Mouse (Mus musculus) G1E (cell line): ENCODE measurements around the gene Megf9. TPM values are rescaled to one million over a fixed set of nuclear protein-coding genes. Genes with fewer than 3 reads are reported as not detected.

Experiments
- ATAC-seq: 2 replicates; pipeline ENCODE4 v1.8.0; 2016; ENCODE audit warnings: mild to moderate bottlenecking; ENCODE audit not compliant: insufficient number of reproducible peaks, poor library complexity, low FRiP score, severe bottlenecking; ENCODE audit errors: extremely low read depth
- DNase-seq: peaks from one replicate; pipeline ENCODE4 v3.0.0; 2012; ENCODE audit warnings: low spot score
- H3K27me3 ChIP-seq: 2 replicates; pipeline ENCODE4 v1.6.1; 2012; ENCODE audit warnings: mild to moderate bottlenecking, low read length, inconsistent platforms; ENCODE audit not compliant: insufficient read depth
- H3K36me3 ChIP-seq: replicated peaks from 2 replicates; pipeline ENCODE3; 2012; ENCODE audit warnings: mild to moderate bottlenecking, inconsistent platforms
- H3K4me1 ChIP-seq: 2 replicates; pipeline ENCODE4 v1.6.1; 2012; ENCODE audit warnings: low read depth, low read length, inconsistent platforms, mixed read lengths; ENCODE audit not compliant: insufficient read depth
- H3K4me3 ChIP-seq: 2 replicates; pipeline ENCODE4 v1.5.1; 2012; ENCODE audit warnings: low read depth, mild to moderate bottlenecking, inconsistent platforms, low read length, moderate library complexity, mixed read lengths
- H3K9me3 ChIP-seq: replicated peaks from 2 replicates; pipeline ENCODE4 v1.6.1; 2012; ENCODE audit warnings: inconsistent platforms
- CTCF ChIP-seq: IDR thresholded peaks from 2 replicates; pipeline ENCODE4 v1.5.1; 2012; ENCODE audit warnings: low read depth, low read length, inconsistent platforms, mixed read lengths
- GATA1 ChIP-seq: IDR thresholded peaks from 2 replicates; pipeline ENCODE4 v1.6.1; 2012; ENCODE audit warnings: borderline replicate concordance, low read length, inconsistent platforms, mixed read lengths
- GATA2 ChIP-seq: IDR thresholded peaks from 2 replicates; pipeline ENCODE4 v1.6.1; 2012; ENCODE audit warnings: low read depth, low read length, inconsistent platforms, borderline replicate concordance
- POLR2AphosphoS5 ChIP-seq: IDR thresholded peaks from 2 replicates; pipeline ENCODE4 v1.6.1; 2012; ENCODE audit warnings: low read depth, low read length, inconsistent platforms; ENCODE audit not compliant: insufficient replicate concordance
- TAL1 ChIP-seq: conservative IDR thresholded peaks from 2 replicates; pipeline ENCODE4 v1.6.1; 2012; ENCODE audit warnings: low read depth, low read length, inconsistent platforms, mixed read lengths
- polyA plus RNA-seq: library from polyadenylated mRNA; stranded (reverse); fragments of >175 nt; gene quantifications from 2 replicates; pipeline ENCODE4 v1.2.3, GENCODE M21; 2012
- total RNA-seq, 2 experiments: library from RNA; stranded (forward) in 1 of 2; stranded (reverse) in 1 of 2; fragments of 200-1000 nt in 1 of 2; fragments of >200 nt in 1 of 2; fragmentation: Nextera tagmentation in 1 of 2; gene quantifications; 2 replicates each; pipeline ENCODE4 v1.2.3; 2014 to 2017

The Megf9 gene
- total and polyA plus RNA-seq, 3 experiments: under 0.01 TPM; not detected in 2

GRCm38 (mm10) chr4:70496978-70497377 lies 37.8 kb downstream of the Megf9 start:
- DNase-seq: no peak
- no peaks in the 10 kb centered on the region for H3K27me3 ChIP-seq
- H3K36me3 ChIP-seq: no peaks in the 10 kb centered on the region
- no peaks in the 10 kb centered on the region for H3K4me1 ChIP-seq
- ATAC-seq: no peak
- TF ChIP-seq TAL1 (no peak), GATA1 (no peak), CTCF (no peak), POLR2AphosphoS5 (no peak), GATA2 (no peak)
- no peak overlapping the region for H3K4me3 ChIP-seq
- H3K9me3 ChIP-seq: no peaks in the 10 kb centered on the region

GRCm38 (mm10) chr4:70489792-70490191 lies 45.0 kb downstream of the Megf9 start:
- H3K4me1 ChIP-seq: no peaks in the 10 kb centered on the region
- no peak for ATAC-seq
- no peak for DNase-seq
- H3K36me3 ChIP-seq: no peaks in the 10 kb centered on the region
- no peaks in the 10 kb centered on the region for H3K9me3 ChIP-seq
- H3K4me3 ChIP-seq: no peak overlapping the region
- no peaks in the 10 kb centered on the region for H3K27me3 ChIP-seq
- TF ChIP-seq GATA2: no peak
- no peak for TF ChIP-seq GATA1
- no peak for TF ChIP-seq CTCF
- TF ChIP-seq TAL1: no peak

- no peaks in the 10 kb centered on the region for H3K4me1 ChIP-seq
- TF ChIP-seq GATA2: no peak
- no peak for TF ChIP-seq POLR2AphosphoS5
- TF ChIP-seq GATA1: no peak
- no peak for TF ChIP-seq TAL1
- no peak for TF ChIP-seq CTCF
- H3K27me3 ChIP-seq: no peaks in the 10 kb centered on the region
- no peaks in the 10 kb centered on the region for H3K36me3 ChIP-seq
- DNase-seq (no peak), ATAC-seq (no peak)
- no peaks in the 10 kb centered on the region for H3K9me3 ChIP-seq
- H3K4me3 ChIP-seq: no peak overlapping the region
Measured at GRCm38 (mm10) chr4:70488415-70488814, 46.4 kb downstream of the Megf9 start.

GRCm38 (mm10) chr4:70484134-70484533 lies 50.7 kb downstream of the Megf9 start:
- DNase-seq (no peak), ATAC-seq (no peak)
- TF ChIP-seq GATA1 (no peak), POLR2AphosphoS5 (no peak), CTCF (no peak), TAL1 (no peak)
- Histone ChIP-seq H3K27me3 (no peaks in the 10 kb centered on the region), H3K4me3 (no peak overlapping the region), H3K9me3 (no peaks in the 10 kb centered on the region), H3K36me3 (no peaks in the 10 kb centered on the region), H3K4me1 (no peaks in the 10 kb centered on the region)

GRCm38 (mm10) chr4:70481931-70482330 lies 52.9 kb downstream of the Megf9 start:
- Histone ChIP-seq H3K4me3 (no peak overlapping the region), H3K9me3 (no peaks in the 10 kb centered on the region), H3K36me3 (no peaks in the 10 kb centered on the region), H3K27me3 (no peaks in the 10 kb centered on the region), H3K4me1 (no peaks in the 10 kb centered on the region)
- no peak for ATAC-seq
- TF ChIP-seq POLR2AphosphoS5: no peak
- DNase-seq: no peak

GRCm38 (mm10) chr4:70471398-70471797 lies 63.4 kb downstream of the Megf9 start:
- Histone ChIP-seq H3K27me3 (no peaks in the 10 kb centered on the region), H3K4me1 (no peaks in the 10 kb centered on the region), H3K36me3 (no peaks in the 10 kb centered on the region), H3K9me3 (no peaks in the 10 kb centered on the region), H3K4me3 (no peak overlapping the region)
- TF ChIP-seq POLR2AphosphoS5: no peak
- TF ChIP-seq GATA2: no peak
- no peak for TF ChIP-seq GATA1
- no peak for TF ChIP-seq CTCF
- TF ChIP-seq TAL1: no peak
- DNase-seq (no peak), ATAC-seq (no peak)

- H3K4me3 ChIP-seq: no peak overlapping the region
- no peaks in the 10 kb centered on the region for H3K9me3 ChIP-seq
- DNase-seq (no peak), ATAC-seq (no peak)
- H3K27me3 ChIP-seq: no peaks in the 10 kb centered on the region
- no peak for TF ChIP-seq POLR2AphosphoS5
- no peak for TF ChIP-seq GATA2
- no peak for TF ChIP-seq CTCF
- no peak for TF ChIP-seq GATA1
- TF ChIP-seq TAL1: no peak
- H3K4me1 ChIP-seq: no peaks in the 10 kb centered on the region
- no peaks in the 10 kb centered on the region for H3K36me3 ChIP-seq
Measured at GRCm38 (mm10) chr4:70465921-70466689, 68.7 kb downstream of the Megf9 start.
